Mouse (Mus musculus) B cell, adult 2 months (primary cell): Measurements from ENCODE around the gene Lrrc66.
"Not testable (repeated sequence)": the region's sequence is repeated elsewhere in the genome, so short reads cannot be mapped to it uniquely, and the experiment has no call there.

ENCODE experiments used
- DNase-seq, 2 experiments: peaks; one replicate each; pipeline ENCODE4 v3.0.0; 2022

Lrrc66 gene

DNA sequence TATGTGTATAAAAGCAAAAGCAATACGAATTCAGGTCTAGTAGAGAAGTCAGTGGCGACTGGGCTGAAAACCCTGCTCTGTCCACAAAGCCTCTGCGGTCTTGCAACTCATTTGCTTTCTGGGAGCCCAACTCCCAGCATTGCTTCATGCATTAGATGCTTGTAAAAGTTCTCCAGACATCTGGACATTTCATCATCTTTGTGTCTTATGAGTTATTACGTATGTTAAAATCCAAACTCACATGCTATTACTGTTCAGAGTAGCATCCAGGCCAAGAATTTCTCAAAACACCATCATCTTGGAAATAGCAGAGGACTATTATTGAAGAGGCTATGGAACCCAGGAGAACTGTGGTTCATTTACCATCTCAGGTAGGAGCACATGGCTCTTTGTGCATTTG, 21.3 kb downstream of the Lrrc66 start:
- no peak for DNase-seq

DNA sequence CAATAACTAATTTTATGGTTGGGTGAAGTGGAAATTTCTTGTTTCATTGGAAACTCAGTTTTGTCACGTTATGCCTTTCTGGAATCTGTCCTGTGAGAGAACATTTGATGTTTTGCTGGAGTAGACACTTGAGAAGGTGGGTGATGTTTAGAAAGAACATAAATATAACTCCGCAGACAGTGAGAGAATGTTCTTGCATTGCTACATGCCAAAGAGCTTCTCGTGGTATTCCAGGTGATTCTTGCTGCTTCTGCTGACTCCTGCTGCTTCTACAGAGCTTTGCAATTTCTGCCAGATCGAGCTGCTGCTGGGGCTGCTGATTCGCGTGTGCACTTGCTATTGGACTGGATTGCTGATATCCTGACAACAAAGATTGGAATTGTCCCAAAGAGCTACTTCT, 27.4 kb downstream of the Lrrc66 start:
- DNase-seq, result no peak

DNA sequence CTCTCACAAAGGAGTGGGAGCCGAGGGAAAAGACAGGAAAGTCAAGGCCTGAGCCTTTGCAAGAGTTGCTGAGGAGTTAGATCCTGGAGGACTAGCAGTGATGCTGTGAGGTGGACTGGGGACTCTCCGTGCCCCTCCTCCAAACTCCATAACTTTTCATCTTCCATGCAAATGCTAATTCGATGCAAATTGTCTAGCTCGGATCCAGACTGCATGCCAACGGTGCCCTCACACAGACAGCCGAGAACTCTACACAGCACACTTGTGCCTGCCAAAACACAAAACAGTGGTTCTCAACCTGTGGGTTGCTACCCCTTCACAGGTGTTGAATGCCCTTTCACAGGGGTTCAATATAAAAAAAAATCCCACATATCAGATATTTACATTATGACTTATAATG, 27.8 kb downstream of the Lrrc66 start:
- no peak for DNase-seq

DNA sequence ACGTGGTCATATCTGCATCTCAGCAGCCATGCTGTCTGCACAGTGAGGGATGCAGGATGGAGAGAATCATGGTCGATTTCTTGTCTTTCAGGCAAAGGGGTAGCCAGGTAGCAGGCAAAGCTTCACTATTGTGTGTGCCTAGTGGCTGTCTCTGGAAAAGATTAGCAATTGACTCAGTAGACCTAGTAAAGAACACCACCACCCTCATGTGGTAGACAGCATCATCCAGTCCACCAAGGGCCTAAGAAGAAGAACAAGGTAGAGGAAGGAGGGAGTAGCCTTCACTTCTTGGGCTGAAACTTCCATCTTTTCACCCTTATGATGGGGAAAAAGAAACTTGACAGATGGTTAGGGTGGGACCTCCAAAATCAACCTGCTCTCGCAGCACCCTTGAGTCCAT, 29.5 kb downstream of the Lrrc66 start:
- no peak for DNase-seq

DNA sequence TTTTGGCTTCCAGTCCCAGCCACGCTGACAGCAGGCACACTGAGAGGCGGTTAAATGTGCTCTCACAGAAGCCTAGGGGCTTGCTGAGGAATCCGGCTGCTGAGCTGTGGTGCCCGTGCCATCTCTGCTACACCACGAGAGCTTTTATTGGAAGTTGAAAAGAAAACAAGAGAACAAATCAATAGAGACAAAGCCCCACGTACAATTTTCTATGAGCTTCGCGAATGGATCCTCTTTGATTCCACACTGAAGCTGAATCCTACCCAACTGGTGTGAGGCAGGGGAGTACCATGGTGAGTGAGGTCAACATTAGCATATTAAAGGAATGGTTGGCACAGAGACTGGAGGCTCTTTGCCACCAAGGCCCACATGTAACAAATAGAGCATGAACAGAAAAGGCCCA, 31.0 kb downstream of the Lrrc66 start:
- DNase-seq, result no peak

DNA sequence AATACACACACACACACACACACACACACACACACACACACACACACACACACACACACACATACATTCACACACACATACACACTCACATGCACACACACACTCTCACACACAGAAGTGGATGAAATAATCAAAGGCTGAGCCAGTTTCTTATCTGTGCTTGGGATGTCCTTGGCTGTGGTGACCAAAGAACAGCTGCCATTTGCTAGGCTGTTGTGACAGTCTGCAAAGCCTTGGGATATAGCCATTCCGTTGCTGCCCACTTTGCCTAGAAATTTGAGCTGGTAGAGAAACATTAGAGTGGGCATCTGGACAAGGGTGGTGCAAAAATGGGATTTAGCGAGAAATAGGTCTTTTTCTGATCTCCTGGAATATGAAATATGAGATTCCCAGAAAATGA, 32.3 kb downstream of the Lrrc66 start:
- no peak for DNase-seq

DNA sequence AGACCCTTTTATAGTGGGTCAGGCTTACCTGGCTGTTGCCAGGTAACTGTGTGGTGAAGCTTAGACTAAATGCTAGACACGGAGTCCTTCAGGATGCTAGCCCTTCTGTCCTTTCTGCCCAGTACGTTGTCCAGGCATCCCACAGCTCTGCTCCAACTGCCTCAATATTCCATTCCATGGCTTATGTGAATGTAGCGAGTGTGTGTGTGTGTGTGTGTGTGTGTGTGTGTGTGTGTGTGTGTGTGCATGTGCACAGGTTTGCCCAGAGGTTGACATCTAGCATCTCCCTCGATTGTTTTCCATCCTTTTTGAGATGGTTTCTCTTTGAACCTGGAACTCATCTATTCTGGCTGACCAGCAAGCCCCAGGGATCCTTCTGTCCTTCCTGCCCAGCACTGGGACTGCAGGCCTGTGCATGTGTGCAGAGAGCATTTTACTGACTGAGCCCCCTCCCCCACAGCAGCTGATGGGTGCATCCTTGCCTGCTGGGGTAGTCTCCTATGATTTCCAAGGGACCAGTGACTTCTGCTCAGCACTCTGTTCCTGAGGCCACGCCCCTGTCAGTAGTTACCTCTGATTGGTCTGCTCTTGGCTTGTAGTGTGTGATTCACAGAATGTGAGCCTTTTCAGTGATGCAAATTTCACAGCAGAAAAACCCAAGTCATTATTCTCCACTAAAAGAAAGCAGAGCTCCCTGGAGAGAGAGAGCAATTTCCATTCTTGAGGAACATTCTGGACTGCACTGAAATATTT, 33.2 kb downstream of the Lrrc66 start:
- no peak for DNase-seq

DNA sequence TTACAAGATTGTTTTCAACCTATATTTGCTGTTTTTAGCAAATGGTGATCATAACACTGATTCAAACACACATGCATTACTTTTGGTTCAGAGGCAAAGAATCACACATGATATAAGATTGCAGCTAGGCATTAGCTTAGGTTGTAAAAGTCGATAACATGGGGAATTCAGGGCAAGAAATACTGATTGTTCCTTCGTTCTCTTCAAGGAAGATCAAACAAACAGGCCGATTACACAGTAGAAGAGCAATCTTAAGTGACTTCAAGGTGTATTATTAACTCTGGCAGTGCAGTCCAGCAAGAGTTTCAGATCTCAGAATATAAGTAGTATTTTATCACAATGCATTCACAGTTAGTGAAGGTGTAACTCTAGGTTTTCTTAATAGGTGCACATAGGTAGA, 45.2 kb downstream of the Lrrc66 start:
- no peak for DNase-seq

DNA sequence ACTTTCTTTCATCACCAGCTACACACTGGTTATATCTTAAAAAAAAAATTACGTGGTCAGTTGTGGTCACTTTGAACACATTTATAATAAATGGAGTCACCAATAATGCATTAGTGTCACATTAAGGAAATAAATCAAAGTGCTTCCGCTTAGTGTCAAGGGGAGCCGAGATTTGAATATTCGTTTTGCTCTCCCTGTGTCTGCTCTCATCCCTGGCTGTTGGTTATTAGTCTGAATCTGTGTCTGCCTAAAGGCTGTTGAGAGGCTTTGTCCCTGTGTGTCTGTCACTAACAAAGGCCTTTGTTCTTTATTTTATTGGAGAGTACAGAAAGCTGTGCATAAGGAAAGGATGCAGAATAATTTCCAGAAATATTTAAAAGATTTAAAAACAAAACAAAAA, 45.7 kb downstream of the Lrrc66 start:
- no peak for DNase-seq

DNA sequence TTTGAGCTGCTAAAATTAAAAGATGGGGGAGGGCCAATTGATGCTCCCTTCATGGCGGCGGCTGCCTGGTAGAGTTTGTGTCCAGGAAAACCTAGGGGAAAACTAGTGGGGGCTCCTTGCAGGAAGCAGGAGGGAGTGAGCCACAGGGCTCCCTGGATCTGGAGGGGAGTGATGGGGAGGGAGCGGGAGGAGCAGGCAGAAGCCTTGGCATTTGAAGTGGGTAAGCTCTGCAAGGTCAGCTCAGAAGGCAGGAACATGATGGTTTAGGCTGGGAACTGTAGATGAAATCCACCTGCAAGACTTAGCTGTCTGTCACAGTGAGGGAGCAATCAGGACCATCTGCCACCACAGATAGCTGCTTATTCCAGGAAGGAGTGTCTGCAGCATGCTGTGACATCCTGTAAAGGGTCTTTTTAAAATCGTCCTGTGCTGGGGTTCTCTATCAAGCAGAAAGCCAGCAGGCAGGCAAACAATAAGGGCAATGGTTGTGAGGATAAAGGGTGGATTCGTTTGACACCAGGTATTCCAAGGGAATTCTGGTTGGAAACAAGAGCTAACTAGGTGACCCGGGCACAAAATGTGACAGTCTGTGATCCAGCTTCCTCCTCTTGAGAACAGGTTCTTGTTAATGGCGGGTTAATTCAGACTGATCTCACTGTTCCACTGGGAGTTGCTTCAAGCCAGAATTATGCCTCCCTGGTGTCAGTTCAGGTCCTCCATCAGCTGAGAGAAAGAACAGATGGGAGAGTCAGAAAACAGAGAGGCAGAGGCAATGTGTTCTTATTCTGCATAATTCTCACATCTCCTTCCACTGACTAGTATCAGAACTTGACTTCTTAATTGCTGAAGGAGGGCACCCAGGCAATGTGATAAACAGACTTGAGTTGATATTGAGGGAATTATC, 46.9 kb downstream of the Lrrc66 start:
- DNase-seq, result no peak

DNA sequence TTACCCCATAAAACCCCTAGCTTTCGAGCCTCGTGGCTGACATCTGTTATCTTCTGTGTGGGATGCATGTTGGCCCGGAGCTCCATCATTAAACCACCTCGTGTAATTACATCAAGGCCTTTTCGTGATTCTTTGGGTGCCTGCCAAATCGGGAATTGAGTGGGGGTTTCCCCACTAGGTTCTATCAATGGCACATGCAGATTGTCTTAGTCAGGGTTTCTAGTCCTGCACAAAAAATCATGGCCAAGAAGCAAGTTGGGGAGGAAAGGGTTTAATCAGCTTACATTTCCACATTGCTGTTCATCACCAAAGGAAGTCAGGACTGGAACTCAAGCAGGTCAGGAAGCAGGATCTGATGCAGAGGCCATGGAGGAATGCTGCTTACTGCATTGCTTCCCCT, 48.3 kb downstream of the Lrrc66 start:
- not testable (repeated sequence) for DNase-seq

DNA sequence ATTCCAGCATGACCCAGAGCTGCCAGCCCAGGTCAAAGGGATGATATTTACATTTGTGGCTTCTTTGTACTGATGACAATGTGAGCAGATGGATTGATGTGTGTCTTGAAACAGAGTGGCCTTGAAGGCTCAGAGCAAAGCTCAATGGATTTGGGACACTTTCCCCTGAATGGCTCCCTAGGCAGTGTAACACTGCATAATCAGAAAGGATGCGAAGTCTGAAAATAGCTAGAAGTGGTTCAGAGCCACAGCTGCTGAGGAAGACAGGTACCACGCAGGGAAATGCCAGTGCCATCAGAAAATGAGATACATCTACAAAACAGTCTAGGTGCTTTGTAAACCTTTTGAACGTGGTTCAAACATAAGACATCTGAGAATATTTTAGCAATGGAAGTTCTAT, 54.2 kb downstream of the Lrrc66 start:
- no peak for DNase-seq

DNA sequence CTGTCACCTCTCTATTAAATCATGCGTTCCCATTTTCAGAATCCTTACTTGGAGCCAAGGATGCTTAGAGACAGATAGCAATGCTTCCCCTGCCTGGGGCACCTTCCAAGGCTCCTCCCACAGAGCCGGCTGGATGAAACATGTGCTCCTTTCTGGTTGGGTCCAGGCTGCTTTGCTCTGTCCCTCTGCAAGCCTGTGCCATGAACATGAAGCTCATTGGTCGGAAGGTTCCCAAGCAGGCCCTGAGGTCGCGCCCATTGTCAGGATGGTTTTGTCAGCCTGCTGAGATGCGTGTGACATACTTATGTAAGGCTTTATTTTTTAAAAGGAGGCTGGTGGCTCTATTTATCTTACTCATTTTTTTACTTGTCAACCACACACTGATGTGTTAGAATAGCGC, 55.6 kb downstream of the Lrrc66 start:
- no peak for DNase-seq

DNA sequence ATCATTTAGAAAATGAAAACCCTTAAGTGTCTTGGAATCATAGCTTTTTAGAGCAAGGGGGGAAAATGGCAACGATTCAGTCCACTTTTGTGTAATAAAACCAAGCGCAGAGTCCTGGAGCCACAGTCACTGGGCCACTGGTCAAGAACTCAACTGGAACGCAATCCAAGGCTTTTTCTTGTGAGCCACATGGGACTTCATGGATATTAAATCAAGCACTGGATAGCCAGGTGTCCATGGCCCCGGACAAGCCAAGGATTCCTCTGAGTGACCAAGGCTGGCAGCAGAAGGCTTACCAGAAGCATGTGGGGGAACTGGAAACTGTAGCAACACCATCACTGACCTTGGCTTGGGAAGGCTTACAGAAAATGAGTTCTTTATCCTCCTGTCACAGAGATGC, 57.7 kb downstream of the Lrrc66 start:
- no peak for DNase-seq

DNA sequence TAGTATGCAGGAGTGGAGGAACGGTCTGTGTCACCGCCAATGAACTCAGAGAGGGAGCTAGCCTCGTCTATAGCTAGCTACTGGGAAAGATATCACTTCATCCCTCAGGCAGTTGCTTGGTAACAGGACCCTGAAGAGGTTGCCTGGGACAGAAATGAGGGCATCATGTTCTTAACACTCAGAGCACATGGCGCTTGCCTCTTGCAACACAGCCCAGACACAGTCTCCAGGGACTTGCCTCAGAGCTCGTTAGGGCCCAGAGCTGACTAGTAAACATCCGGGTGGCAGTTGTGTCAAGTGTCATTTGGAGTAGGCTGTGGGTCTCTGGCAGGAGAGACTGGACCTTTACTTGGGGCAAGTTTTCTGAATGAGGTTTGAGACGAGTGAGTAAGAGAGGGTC, 58.5 kb downstream of the Lrrc66 start:
- no peak for DNase-seq

DNA sequence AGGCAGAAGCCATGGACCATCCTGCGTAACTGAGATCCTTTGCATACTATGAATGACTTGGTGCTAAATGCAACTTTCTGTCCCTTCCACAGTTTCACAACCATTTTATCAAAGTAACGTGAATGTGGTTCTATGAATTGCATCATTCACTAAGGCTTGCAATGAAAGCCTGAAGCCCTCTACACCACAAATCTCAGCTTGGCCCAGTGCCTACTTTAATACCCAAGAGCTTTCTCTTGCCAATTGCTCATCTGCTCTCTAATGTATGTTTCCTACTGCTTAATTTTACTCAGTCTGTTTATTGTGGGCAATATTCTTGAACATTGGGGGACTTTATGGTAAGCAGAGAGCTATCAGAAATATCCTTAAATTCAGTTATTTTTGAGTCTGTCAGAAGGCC, 59.5 kb downstream of the Lrrc66 start:
- no peak for DNase-seq

DNA sequence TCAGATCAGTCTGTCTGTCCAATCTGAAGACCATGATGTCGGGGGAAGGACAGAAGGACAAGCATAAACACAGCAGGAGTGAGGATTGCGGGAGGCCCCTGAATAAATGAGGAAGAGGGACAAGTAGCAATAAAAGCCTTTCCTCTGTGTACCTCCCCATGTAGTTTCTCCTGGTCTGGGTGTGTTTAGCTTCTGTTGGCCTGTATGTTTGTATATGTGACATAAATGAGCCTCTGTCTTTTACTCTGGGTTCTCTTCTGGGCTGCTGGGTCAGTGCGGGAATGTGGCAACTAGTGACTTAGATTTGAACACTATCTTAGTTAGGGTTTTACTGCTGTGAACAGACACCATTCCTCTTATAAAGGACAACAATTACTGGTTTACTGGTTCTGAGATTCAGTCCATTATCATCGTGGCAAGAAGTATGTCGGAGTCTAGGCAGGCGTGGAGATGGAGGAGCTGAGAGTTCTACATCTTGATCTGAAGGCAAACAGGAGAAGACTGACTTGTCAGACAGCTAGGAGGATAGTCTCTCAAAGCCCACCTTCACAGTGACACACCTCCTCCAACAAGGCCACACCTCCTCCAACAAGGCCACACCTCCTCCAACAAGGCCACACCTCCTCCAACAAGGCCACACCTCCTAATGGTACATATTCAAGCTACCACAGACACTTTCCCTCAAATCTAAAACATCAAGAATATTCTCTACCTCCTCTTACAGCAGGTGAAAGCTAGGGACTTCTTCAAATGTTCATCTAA, 60.8 kb downstream of the Lrrc66 start:
- no peak for DNase-seq

DNA sequence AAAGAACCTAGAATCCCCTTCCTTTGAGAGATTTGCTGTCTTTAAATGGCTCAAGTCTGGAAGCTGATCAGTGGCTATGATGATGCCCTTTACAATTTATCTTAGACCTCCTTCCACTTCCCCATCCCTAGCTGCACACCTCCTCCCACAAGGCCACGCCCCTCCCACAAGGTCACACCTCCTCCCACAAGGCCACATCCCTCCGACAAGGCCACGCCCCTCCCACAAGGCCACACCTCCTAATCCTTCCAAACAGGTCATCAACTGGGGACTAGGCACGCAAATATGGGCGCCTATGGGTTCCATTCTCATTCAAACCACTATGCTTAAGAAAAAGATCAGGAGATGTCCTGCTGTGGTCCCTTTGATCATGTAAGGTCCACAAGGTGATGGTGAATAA, 63.1 kb downstream of the Lrrc66 start:
- DNase-seq, result no peak

DNA sequence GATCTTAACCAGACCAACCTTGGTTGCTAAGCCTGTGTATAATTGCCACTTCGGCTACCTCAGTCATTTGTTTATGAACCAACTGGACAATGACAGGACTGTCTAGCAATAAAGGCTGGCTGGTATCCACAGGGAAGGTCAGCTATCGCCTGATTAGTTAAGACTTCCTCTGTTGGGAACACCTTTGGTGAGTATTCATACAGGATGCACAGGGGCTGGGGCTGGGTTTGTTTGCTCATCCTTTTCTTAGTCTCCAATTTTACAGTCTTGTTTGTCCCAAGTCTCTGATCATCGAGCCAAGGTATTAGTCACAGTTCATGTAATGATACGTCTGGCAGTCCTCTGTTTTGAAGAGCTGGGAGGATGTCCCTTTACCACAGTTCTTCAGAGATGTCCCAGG, 65.4 kb downstream of the Lrrc66 start:
- DNase-seq, result no peak

DNA sequence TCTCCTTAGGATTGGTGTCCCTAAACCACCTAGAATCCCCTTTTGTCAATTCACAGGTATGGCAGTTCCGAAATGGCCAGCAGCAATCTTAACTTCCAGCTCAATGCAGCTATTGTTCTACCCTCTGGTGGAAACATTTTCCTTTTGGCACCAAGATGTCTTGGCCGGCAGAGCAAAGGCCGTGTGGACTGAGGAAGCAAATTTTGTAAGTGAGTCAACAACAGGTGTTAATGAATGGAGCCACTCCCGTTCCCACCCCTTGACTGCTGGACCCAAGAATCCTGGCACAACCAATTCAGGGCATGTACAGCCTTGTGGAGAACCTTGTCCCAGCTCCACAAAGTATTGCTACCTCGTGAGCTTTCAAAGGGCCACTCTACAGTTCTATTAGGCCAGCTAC, 66.2 kb downstream of the Lrrc66 start:
- no peak for DNase-seq

DNA sequence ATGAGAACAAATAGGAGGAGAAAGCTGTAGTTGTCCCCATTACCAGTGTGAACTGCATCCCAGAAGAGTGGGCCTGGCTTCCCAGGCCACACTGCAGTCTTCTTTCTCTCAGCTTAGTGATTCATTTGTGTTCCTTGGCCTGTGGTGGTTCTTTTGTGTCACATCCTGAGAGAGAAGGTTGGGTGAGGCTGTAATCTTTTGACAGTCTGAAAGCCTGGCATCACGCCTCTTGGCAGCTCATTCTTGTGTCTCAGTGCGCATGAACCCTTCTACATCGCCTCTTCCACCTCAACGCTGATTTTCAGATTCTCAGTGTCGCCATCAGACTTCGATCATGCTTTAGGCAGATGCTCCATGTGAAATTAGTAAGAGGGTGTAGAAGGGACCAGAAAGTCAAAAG, 68.3 kb downstream of the Lrrc66 start:
- DNase-seq, result no peak

DNA sequence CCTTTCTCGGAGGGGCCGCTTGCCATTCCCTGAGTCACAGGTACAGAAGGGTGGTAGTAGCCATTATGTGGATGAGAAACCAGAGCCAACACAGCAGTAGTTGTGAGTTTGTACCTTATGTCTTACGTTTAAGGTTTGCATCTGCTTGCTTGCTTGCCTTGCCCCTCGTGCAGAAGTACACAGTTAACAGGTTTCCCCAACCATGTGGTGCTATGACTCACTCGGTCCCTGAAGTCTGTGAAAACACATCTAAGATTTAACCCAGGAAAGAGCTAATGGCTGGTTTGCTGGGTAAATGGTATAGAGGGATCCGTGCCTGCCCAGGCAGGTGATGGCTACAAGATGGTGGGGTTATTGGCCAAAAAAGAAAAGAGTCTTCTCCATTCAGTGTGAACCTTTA, 73.6 kb downstream of the Lrrc66 start:
- no peak for DNase-seq

DNA sequence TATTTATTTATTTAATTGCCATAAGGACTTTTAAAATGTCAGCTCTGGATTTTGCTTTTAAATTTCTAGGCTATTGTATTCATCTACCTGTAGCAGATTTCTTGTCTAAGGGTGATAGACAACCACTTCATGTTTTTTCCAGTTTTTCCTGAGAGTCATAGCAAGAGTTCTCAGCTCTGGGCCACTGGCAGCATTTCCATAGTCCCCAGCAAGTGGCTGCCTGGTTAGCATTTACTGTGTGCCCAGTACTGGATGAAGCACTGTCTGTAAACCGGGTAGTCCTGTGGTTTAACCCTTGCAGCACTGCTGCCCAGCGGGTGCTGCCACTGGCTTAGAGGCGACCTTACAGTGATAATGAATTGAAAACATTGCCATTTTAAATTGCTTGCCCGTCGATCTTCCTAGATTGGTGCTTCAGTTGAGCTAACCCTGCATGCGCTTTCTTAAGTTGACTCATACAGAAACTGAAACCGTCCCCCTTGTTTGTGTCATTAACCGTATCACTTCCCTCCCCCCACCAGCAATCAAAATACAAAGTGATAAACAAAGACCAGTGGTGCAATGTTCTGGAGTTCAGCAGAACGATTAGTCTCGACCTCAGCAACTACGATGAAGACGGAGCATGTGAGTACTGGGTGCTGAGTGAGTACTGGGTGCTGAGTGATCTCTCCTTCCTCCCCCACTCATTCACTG, 75.4 kb downstream of the Lrrc66 start:
- DNase-seq, result no peak
